Mouse (Mus musculus) bone marrow, adult 2 months (tissue): ENCODE data around the gene Gm3238.

Experiments used
- CTCF ChIP-seq: fragments of 200-500 bp; IDR thresholded peaks from 2 replicates; pipeline ENCODE4 v1.5.1; 2011; ENCODE audit warnings: low read length, control low read depth; ENCODE audit not compliant: control insufficient read depth, insufficient read depth
- POLR2A ChIP-seq: fragments of 200-500 bp; IDR thresholded peaks from 2 replicates; pipeline ENCODE4 v1.6.1; 2011; ENCODE audit warnings: low read depth, mild to moderate bottlenecking, control low read depth, low read length, borderline replicate concordance; ENCODE audit not compliant: control insufficient read depth

- TF ChIP-seq CTCF (no peak), POLR2A (no peak)
Observed at GRCm38 (mm10) chr10:77814382-77814781, 43.3 kb upstream of the Gm3238 start, which contains the start of gene Gm2696.
